Mouse (Mus musculus): ENCODE measurements around the gene Adamtsl5.

- TF ChIP-seq CTCF (IDR thresholded peaks at IDR 0.05; ENCODE audit: low read depth, low read length) (no peak), POLR2AphosphoS5 (IDR thresholded peaks at IDR 0.05; ENCODE audit: insufficient replicate concordance, low read depth, low read length) (no peak), TAL1 (conservative IDR thresholded peaks at IDR 0.05; ENCODE audit: low read depth, low read length) (no peak)
Measured at GRCm38 (mm10) chr10:80325045-80325444, 23.2 kb downstream of the Adamtsl5 start.
